Mouse (Mus musculus): ENCODE data around the gene Cyfip2.

Gene Cyfip2

GRCm38 (mm10) chr11:46308271-46308974 lies 4.2 kb downstream of the Cyfip2 start:
- no peak for DNase-seq (ENCODE audit: low spot score)

- no peak for DNase-seq (ENCODE audit: low spot score)
Measured at GRCm38 (mm10) chr11:46307768-46308167, 4.9 kb downstream of the Cyfip2 start.

- no peak for DNase-seq (ENCODE audit: low spot score)
Measured at GRCm38 (mm10) chr11:46306776-46307175, 5.9 kb downstream of the Cyfip2 start.

GRCm38 (mm10) chr11:46305881-46306520 lies 6.7 kb downstream of the Cyfip2 start:
- DNase-seq (ENCODE audit: low spot score), result no peak

GRCm38 (mm10) chr11:46304864-46305710 lies 7.6 kb downstream of the Cyfip2 start:
- DNase-seq (ENCODE audit: low spot score), result no peak

GRCm38 (mm10) chr11:46304093-46304492 lies 8.6 kb downstream of the Cyfip2 start:
- no peak for DNase-seq (ENCODE audit: low spot score)

GRCm38 (mm10) chr11:46302471-46302870 lies 10.2 kb downstream of the Cyfip2 start:
- no peak for DNase-seq (ENCODE audit: low spot score)

GRCm38 (mm10) chr11:46301579-46302248 lies 10.9 kb downstream of the Cyfip2 start:
- DNase-seq (ENCODE audit: low spot score), result no peak

- DNase-seq (ENCODE audit: low spot score), result no peak
Measured at GRCm38 (mm10) chr11:46299901-46300300, 12.8 kb downstream of the Cyfip2 start.

- no peak for DNase-seq (ENCODE audit: low spot score)
Measured at GRCm38 (mm10) chr11:46298889-46299785, 13.5 kb downstream of the Cyfip2 start.

- DNase-seq (ENCODE audit: low spot score), result no peak
Measured at GRCm38 (mm10) chr11:46294390-46294789, 18.3 kb downstream of the Cyfip2 start.

- DNase-seq (ENCODE audit: low spot score), result no peak
Measured at GRCm38 (mm10) chr11:46293491-46293890, 19.2 kb downstream of the Cyfip2 start.

- DNase-seq (ENCODE audit: low spot score), result peak; percentile 57
Measured at GRCm38 (mm10) chr11:46290988-46291405, 21.7 kb downstream of the Cyfip2 start.

- DNase-seq (ENCODE audit: low spot score), result no peak
Measured at GRCm38 (mm10) chr11:46289561-46289960, 23.1 kb downstream of the Cyfip2 start.

- no peak for DNase-seq (ENCODE audit: low spot score)
Measured at GRCm38 (mm10) chr11:46289022-46289421, 23.6 kb downstream of the Cyfip2 start.

GRCm38 (mm10) chr11:46288091-46288490 lies 24.6 kb downstream of the Cyfip2 start:
- DNase-seq (ENCODE audit: low spot score), result no peak

GRCm38 (mm10) chr11:46286803-46287202 lies 25.9 kb downstream of the Cyfip2 start:
- DNase-seq (ENCODE audit: low spot score), result no peak

- DNase-seq (ENCODE audit: low spot score), result no peak
Measured at GRCm38 (mm10) chr11:46283800-46284199, 28.9 kb downstream of the Cyfip2 start.

- DNase-seq (ENCODE audit: low spot score), result no peak
Measured at GRCm38 (mm10) chr11:46282612-46283011, 30.0 kb downstream of the Cyfip2 start.

GRCm38 (mm10) chr11:46278709-46279108 lies 34.0 kb downstream of the Cyfip2 start:
- no peak for DNase-seq (ENCODE audit: low spot score)

- no peak for DNase-seq (ENCODE audit: low spot score)
Measured at GRCm38 (mm10) chr11:46278140-46278539, 34.5 kb downstream of the Cyfip2 start.
